Mouse (Mus musculus) embryonic facial prominence, embryonic 11.5 days (tissue): ENCODE data around the gene Fgfr1op2. TPM values are rescaled to one million over a fixed set of nuclear protein-coding genes. Genes with fewer than 3 reads are reported as not detected.

Experiments used
- ATAC-seq: fragments of 200-750 bp; cut with Nextera tagmentation; replicated peaks from 2 replicates; pipeline ENCODE4 v1.8.0; 2017; ENCODE audit warnings: low read depth; ENCODE audit not compliant: insufficient number of reproducible peaks, low FRiP score, low TSS enrichment
- DNase-seq: peaks from one replicate; pipeline ENCODE4 v3.0.0-alpha.2; 2015; ENCODE audit warnings: low spot score
- H3K27ac ChIP-seq: fragments of 300-500 bp; sonication (generic); replicated peaks from 2 replicates; pipeline ENCODE4 v1.5.1; 2014; ENCODE audit warnings: mild to moderate bottlenecking, low read depth, low read length, control low read depth
- H3K27me3 ChIP-seq: fragments of 300-500 bp; sonication (generic); 2 replicates; pipeline ENCODE4 v1.6.1; 2014; ENCODE audit warnings: mild to moderate bottlenecking, low read length, moderate library complexity, mixed read lengths; ENCODE audit not compliant: control insufficient read depth, insufficient read depth
- H3K36me3 ChIP-seq: fragments of 300-500 bp; sonication (generic); replicated peaks from 2 replicates; pipeline ENCODE4 v1.6.1; 2014; ENCODE audit warnings: low read depth, mild to moderate bottlenecking, low read length, moderate library complexity, mixed read lengths; ENCODE audit not compliant: control insufficient read depth, insufficient read depth
- H3K4me1 ChIP-seq: fragments of 300-500 bp; sonication (generic); 2 replicates; pipeline ENCODE4 v1.6.1; 2014; ENCODE audit warnings: low read length, mixed read lengths; ENCODE audit not compliant: control insufficient read depth, insufficient read depth
- H3K4me2 ChIP-seq: fragments of 300-500 bp; sonication (generic); 2 replicates; pipeline ENCODE4 v1.6.1; 2014; ENCODE audit warnings: low read depth, mild to moderate bottlenecking, control low read depth, low read length, moderate library complexity
- H3K4me3 ChIP-seq: fragments of 300-500 bp; sonication (generic); 2 replicates; pipeline ENCODE4 v1.5.1; 2014; ENCODE audit warnings: low read depth, low read length, control low read depth
- H3K9ac ChIP-seq: fragments of 300-500 bp; sonication (generic); replicated peaks from 2 replicates; pipeline ENCODE4 v1.6.1; 2014; ENCODE audit warnings: mild to moderate bottlenecking, control low read depth, low read length
- H3K9me3 ChIP-seq: fragments of 300-500 bp; sonication (generic); replicated peaks from 2 replicates; pipeline ENCODE4 v1.6.1; 2016; ENCODE audit warnings: mild to moderate bottlenecking, low read length, inconsistent platforms, mixed read lengths; ENCODE audit not compliant: control insufficient read depth
- WGBS: fragments of 180-500 bp; shearing (Covaris S2); extraction: QIAGEN DNeasy Blood & Tissue Kit; methylation state at CpG from one replicate; pipeline ENCODE4 v1.1.7; 2014; 5-methylcytosine and 5-hydroxymethylcytosine counted together
- polyA plus RNA-seq: library from polyadenylated mRNA; unstranded; fragments of >200 nt; fragmentation: Nextera tagmentation; extraction: Ambion mirVana; gene quantifications from 2 replicates; pipeline ENCODE4 v1.2.1, GENCODE M21; 2014

The Fgfr1op2 gene
- polyA plus RNA-seq, 1 experiment from 2014 or later: 95.7 TPM

DNA sequence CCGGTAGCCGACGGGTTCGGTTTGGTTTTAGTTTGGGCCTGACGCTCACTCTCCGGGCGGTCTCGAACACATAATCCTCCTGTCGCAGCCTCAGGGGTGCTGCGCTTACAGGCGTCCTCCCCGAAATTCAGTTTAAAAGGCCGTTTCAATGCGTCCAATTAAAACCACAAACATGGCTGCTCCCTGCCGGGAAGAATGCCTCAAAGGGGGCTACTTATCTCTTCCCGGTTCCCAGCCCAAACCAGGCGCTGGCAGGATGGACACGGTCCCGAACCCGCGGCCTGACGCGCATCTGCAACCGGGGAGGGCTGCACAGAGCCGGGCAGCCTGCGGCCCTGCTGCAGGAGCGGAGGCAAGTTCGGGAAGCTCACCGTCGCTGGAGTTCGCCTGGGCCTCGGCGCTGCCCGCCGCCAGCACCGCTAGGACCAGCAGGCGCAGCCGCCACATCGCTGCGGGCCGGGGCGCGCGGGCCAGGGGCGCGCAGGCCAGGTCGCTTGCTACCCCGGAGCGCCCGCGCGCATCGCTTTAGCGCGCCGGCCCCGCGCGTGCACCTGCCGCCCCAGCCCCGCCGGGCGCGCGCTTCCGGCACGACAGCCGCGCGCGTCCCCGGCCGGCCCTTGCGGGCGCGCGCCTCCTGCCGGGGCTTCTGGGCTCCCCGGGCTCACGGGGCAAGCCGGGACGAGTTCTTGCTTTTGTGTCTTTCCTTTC, 57.2 kb downstream of the Fgfr1op2 start:
- DNase-seq: peak; percentile 93
- ATAC-seq: peak; percentile 90

DNA sequence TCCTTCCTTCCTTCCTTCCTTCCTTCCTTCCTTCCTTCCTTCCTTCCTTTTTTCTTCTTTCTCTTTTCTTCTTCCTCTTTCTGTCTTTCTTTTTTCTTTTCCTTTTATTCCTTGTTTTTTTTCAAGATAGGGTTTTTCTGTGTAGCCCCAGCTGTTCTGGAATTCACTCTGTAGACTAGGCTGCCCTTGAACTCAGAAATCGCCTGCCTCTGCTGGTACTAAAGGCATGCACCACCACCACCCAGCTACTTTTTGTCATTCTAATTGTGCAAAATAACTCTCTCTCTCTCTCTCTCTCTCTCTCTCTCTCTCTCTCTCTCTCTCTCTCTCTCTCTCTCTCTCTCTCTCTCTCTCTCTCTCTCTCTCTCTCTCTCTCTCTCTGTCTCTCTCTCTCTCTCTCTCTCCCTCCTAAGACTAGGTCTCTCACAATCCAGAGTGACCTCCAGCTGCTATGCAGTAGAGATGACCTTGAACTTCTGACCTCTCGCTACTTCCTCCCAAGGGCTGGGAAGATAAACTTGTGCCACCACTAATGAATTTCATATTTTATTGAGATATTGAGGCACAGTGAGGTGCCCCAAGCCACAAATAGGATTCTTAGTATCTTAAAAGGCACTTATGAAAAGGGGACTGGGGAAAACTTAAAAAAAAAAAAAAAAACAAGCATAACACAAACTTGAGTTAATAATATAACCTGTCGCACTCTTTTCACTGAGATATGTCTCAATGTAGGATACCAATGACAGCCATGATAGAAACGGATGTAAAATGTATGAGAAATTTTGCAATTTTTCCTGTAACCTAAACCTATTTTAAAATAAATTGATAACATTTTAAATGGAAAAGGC, 58.0 kb downstream of the Fgfr1op2 start:
- ATAC-seq: no peak
- H3K9me3 ChIP-seq: no peaks in the 10 kb centered on the region
- no peak overlapping the region for H3K27ac ChIP-seq
- H3K36me3 ChIP-seq: no peaks in the 10 kb centered on the region
- H3K4me1 ChIP-seq: no peaks in the 10 kb centered on the region; the same call in 1 of the 2 replicates
- DNase-seq: no peak
- H3K27me3 ChIP-seq: no peaks in the 10 kb centered on the region
- H3K4me2 ChIP-seq: no peak overlapping the region
- H3K4me3 ChIP-seq: no peak overlapping the region; the same call in 1 of the 2 replicates
- 60% methylated on average over 4 of the region's 4 CpGs for WGBS
- no peak overlapping the region for H3K9ac ChIP-seq

More for the DNA sequence above, 57.2 kb downstream of the Fgfr1op2 start:
- Histone ChIP-seq H3K9me3 (no peaks in the 10 kb centered on the region), H3K9ac (peak overlapping the region; percentile 81), H3K4me3 (peak overlapping the region; percentile 62), H3K27ac (peak overlapping the region; percentile 48; the same call in 1 of the 2 replicates), H3K4me2 (peak overlapping the region; percentile 57), H3K27me3 (no peaks in the 10 kb centered on the region), H3K36me3 (no peaks in the 10 kb centered on the region), H3K4me1 (no peaks in the 10 kb centered on the region; the same call in 1 of the 2 replicates)
- under 1% methylated on average over 70 of the region's 82 CpGs for WGBS

DNA sequence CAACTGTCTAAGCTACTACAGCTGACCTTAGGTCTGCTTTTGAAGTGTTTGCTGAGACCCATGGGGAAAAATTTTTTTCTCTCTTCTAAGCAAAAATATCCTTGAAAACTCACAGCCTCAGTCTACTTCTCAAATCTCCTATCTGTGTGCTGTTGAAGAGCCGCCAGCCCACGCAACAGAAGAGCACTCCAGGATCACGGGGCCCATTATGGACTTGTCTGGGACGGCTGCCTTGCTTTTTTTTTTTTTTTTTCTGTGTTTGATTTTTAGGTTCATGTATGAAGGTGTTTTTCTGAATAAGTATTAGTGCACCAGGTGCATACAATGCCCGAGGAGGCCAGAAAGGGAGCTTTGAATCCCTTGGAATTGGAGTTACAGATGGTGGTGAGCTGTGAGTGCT, 59.5 kb downstream of the Fgfr1op2 start:
- Histone ChIP-seq H3K9ac (no peak overlapping the region), H3K4me3 (no peak overlapping the region), H3K36me3 (no peaks in the 10 kb centered on the region), H3K27ac (no peak overlapping the region), H3K4me1 (no peaks in the 10 kb centered on the region; the same call in 1 of the 2 replicates), H3K4me2 (no peak overlapping the region), H3K27me3 (no peaks in the 10 kb centered on the region), H3K9me3 (no peaks in the 10 kb centered on the region)
- DNase-seq (no peak), ATAC-seq (no peak)
- WGBS: 92% methylated on average over 5 of the region's 5 CpGs

DNA sequence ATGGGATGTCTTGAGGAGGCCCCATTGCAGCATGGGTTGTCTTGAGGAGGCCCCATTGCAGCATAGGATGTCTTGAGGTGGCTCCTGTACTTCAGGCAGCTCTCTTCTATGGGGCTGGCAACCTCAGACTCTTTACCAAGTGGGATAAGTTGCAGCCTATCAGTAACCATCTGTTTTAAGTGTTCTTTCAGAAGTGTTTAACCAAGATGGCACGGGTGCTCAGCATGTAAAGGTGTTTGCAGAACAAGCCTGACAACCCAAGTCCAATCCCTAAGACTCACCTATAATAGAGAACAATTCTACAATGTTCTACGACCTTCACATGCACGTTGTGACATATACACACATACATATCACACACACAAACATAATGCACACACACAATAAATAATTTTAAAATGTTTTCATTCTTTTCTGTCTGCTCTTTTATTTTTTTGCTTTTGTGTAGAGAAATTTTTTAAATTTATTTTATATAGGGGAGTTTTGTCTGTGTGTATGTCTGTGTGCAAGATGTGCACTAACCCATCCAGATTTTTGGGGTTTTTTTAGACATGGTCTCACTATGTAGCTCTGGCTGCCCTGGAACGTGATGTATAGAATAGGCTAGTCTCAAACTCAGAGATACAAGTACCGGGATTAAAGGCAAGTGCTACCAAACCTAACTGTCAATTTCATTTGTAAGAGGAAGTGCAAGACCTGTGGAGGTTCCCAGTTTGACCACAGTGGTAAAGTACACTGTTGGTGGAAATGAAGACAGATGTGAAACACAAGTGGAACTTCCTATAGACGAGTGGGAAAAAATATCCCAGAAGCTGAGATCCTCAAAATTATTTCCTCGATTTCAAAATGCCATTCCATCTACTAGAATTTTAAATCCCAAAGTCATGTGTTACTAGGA, 63.3 kb downstream of the Fgfr1op2 start:
- no peak for DNase-seq

DNA sequence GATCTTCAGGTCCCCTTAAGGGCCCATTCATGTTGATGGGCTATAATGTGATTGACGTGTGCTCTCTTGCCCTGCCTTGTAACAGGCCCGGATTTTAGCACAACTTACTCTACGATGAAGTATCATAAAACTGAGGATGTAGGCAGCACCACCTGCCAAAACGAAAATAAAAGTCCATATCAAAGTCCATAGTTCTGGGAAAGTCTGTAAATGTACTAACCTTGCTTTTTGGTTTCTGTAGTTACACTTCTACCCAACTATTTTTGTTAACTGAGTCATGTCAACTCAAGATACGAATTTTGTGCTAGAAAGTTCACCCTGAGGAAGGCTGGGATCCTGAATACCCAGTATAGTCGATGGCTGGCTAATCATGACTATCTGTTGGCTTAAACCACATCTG, 64.0 kb downstream of the Fgfr1op2 start:
- Histone ChIP-seq H3K4me1 (no peaks in the 10 kb centered on the region), H3K9me3 (no peaks in the 10 kb centered on the region), H3K4me3 (no peak overlapping the region), H3K27me3 (no peaks in the 10 kb centered on the region), H3K36me3 (no peaks in the 10 kb centered on the region), H3K27ac (no peak overlapping the region), H3K9ac (no peak overlapping the region), H3K4me2 (no peak overlapping the region)
- ATAC-seq: no peak
- 81% methylated on average over 6 of the region's 6 CpGs for WGBS
- no peak for DNase-seq

More for the DNA sequence above, 63.3 kb downstream of the Fgfr1op2 start:
- Histone ChIP-seq H3K9me3 (no peaks in the 10 kb centered on the region), H3K27me3 (no peaks in the 10 kb centered on the region), H3K4me3 (no peak overlapping the region), H3K36me3 (no peaks in the 10 kb centered on the region), H3K4me1 (no peaks in the 10 kb centered on the region), H3K9ac (no peak overlapping the region), H3K4me2 (no peak overlapping the region), H3K27ac (no peak overlapping the region)
- no peak for ATAC-seq
- 88% methylated on average over 7 of the region's 7 CpGs for WGBS

DNA sequence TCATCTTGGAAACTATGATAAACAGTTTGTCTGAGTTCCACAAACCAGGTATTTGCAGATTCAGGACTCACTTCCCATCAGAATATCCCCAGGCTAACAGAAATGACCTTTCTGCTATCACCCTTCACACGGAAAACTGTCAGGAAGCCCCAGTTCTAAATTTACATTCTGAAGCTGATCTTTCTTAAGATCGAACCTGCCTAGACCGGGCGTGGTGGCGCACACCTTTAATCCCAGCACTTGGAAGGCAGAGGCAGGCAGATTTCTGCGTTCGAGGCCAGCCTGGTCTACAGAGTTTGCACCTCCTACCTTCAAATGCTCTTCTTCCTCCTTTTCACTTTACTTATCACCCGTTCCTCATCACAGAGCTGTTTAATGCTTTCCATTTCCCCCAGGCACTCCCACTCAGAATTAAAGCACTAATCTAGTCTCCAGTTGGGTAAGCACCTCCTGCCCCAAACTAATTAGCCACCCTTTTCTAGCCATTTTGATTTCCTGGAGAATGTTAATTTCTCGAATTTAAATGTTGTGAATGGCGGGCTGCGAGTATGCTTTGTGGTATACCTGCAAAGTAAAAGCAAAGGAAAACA, 64.7 kb downstream of the Fgfr1op2 start:
- Histone ChIP-seq H3K36me3 (no peaks in the 10 kb centered on the region), H3K4me3 (peak overlapping the region; percentile 17; the same call in 1 of the 2 replicates), H3K4me1 (no peaks in the 10 kb centered on the region), H3K4me2 (peak overlapping the region; percentile 35), H3K27ac (no peak overlapping the region), H3K9ac (no peak overlapping the region), H3K9me3 (no peaks in the 10 kb centered on the region), H3K27me3 (no peaks in the 10 kb centered on the region)
- DNase-seq (no peak), ATAC-seq (no peak)
- WGBS: 65% methylated on average over 11 of the region's 11 CpGs

DNA sequence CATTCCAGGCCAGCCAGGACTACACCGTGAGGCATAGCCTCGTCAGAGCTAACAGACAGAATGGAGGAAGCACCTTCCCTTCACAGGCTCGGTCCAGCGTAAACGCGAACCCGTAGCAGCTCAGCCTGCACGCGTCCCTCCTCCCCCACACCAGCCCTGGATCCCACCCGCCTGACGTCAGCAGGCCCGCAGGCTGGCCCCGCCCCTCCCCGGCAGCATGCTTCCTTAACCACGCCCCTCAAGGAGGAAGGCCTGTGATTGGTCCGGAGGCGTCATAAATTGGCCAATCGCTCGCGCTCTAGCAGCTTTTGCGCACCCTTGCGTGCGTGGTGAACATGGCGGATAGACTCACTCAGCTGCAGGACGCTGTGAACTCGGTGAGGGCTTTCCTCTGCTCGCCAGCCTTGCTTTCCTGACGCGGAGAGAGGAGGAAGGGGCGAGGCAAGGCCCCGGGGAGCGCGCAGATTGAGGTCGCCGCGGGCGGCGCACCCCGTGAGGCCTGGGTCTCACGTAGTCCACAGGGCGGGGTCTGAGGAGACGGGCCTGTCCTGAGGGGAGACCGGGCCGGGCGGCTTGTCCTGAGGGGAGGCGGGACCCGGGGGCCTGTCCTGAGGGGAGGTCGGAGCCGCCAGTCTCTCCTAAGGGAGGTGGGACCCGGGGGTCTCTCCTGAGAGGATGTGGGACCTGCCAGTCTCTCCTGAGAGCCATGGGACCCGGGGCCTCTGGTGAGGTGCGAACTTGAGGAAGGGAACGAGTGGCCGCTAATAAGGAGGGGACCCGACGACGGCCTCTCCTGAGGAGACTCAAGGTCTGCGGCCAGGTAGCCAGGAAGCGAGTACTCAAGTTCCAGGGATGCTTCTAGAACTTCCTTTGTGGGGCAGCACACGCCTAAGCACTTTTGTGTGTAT, 65.5 kb downstream of the Fgfr1op2 start, which contains the start of the genes Med21 and Tm7sf3:
Gene Med21, plus strand, starts transcription at position 272 of the 908 bp plus-strand sequence.
Gene Tm7sf3, minus strand, starts transcription at position 549 of the 908 bp plus-strand sequence.
- Histone ChIP-seq H3K4me2 (peak within 1 kb of the TSS; percentile 70), H3K9me3 (no peaks in the 10 kb centered on the region), H3K4me1 (no peaks in the 10 kb centered on the region), H3K36me3 (no peaks in the 10 kb centered on the region), H3K27ac (peak within 1 kb of the TSS; percentile 80), H3K27me3 (no peaks in the 10 kb centered on the region), H3K4me3 (peak within 1 kb of the TSS; percentile 71), H3K9ac (peak within 1 kb of the TSS; percentile 81)
- ATAC-seq (peak; percentile 96), DNase-seq (peak; percentile 99)
- WGBS: under 1% methylated on average over 56 of the region's 60 CpGs
